Comparison of ENCODE assay signal across 8 mouse cellular contexts in genomic region chr15:12549271-12549918, GRCm38 (mm10).
DNase-seq lines count a peak whose midpoint lies in the region; ATAC-seq and TF ChIP-seq lines count a peak whose summit lies in the region.

No protein-coding gene starts in this region.

- H3K4me2 ChIP-seq in forebrain, embryonic 13.5 days = peak overlapping the region; percentile 90
- H3K4me2 ChIP-seq in hindbrain, embryonic 12.5 days (replicated peaks) = peak overlapping the region; percentile 97
- peak overlapping the region; percentile 99 for H3K4me2 ChIP-seq in midbrain, embryonic 15.5 days

- TF ChIP-seq EP300 in ES-Bruce4 (IDR thresholded peaks at IDR 0.05; ENCODE audit: insufficient read depth, low read depth, low read length) = 0 out of 2 replicates have a peak, but pooled peaks have one; percentile 34

- H3K27me3 ChIP-seq in ES-Bruce4 (ENCODE audit: control insufficient read depth, insufficient read depth, low read length, poor library complexity, severe bottlenecking) = no peaks in the 10 kb centered on the region
- peaks cover 14% of the 10 kb centered on the region for H3K27me3 ChIP-seq in forebrain, embryonic 13.5 days
- 0 out of 2 replicates have a peak, but pooled peaks cover 6% of the 10 kb centered on the region for H3K27me3 ChIP-seq in hindbrain, embryonic 12.5 days
- H3K27me3 ChIP-seq in midbrain, embryonic 15.5 days (replicated peaks) = peaks cover 3% of the 10 kb centered on the region; the same call in 1 of the 2 replicates

- peak; percentile 74 for ATAC-seq in forebrain, embryonic 13.5 days
- peak; percentile 65 for ATAC-seq in hindbrain, embryonic 12.5 days (ENCODE audit: low FRiP score)
- ATAC-seq in midbrain, embryonic 15.5 days (replicated peaks) = peak; percentile 55; the same call in 1 of the 2 replicates

- no peaks in the 10 kb centered on the region for H3K36me3 ChIP-seq in ES-Bruce4 (ENCODE audit: control insufficient read depth, insufficient read depth, low read length, poor library complexity, severe bottlenecking)
- no peaks in the 10 kb centered on the region for H3K36me3 ChIP-seq in forebrain, embryonic 13.5 days (ENCODE audit: poor library complexity, severe bottlenecking)
- H3K36me3 ChIP-seq in hindbrain, embryonic 12.5 days = no peaks in the 10 kb centered on the region
- no peaks in the 10 kb centered on the region for H3K36me3 ChIP-seq in midbrain, embryonic 15.5 days (replicated peaks)

- TF ChIP-seq POLR2A in ES-Bruce4 (IDR thresholded peaks at IDR 0.05; ENCODE audit: insufficient read depth, low read length) = no peak
- no peak for TF ChIP-seq POLR2A in bone marrow, adult 2 months (IDR thresholded peaks at IDR 0.05; ENCODE audit: borderline replicate concordance, control insufficient read depth, low read depth, low read length)

- DNase-seq in liver = peak; percentile 21
- DNase-seq in urinary bladder, postnatal 36 days (ENCODE audit: low spot score in 2 of 2) = peak; percentile 40 to 48
- no peak for DNase-seq in right cerebral cortex, postnatal 14 days

- H3K27ac ChIP-seq in ES-Bruce4 (ENCODE audit: insufficient read depth, low read length) = peak overlapping the region; percentile 74
- H3K27ac ChIP-seq in bone marrow, adult 2 months (ENCODE audit: control insufficient read depth, insufficient read depth, low read depth, low read length, poor library complexity) = no peak overlapping the region
- no peak overlapping the region for H3K27ac ChIP-seq in forebrain, embryonic 13.5 days
- no peak overlapping the region for H3K27ac ChIP-seq in hindbrain, embryonic 12.5 days
- peak overlapping the region; percentile 45; the same call in 1 of the 2 replicates for H3K27ac ChIP-seq in midbrain, embryonic 15.5 days

- H3K9ac ChIP-seq in ES-Bruce4 (ENCODE audit: low read depth, poor library complexity, severe bottlenecking) = peak overlapping the region; percentile 34; the same call in 1 of the 2 replicates
- H3K9ac ChIP-seq in forebrain, embryonic 13.5 days = peak overlapping the region; percentile 64
- H3K9ac ChIP-seq in hindbrain, embryonic 12.5 days = peak overlapping the region; percentile 63
- H3K9ac ChIP-seq in midbrain, embryonic 15.5 days = peak overlapping the region; percentile 57

- no peak for TF ChIP-seq CTCF in ES-Bruce4 (IDR thresholded peaks at IDR 0.05; ENCODE audit: low read depth, low read length)
- TF ChIP-seq CTCF in bone marrow, adult 2 months (IDR thresholded peaks at IDR 0.05; ENCODE audit: control insufficient read depth, insufficient read depth, low read length) = no peak

- H3K4me1 ChIP-seq in ES-Bruce4 (ENCODE audit: control insufficient read depth, insufficient read depth, low read length) = peaks cover 2% of the 10 kb centered on the region
- no peaks in the 10 kb centered on the region for H3K4me1 ChIP-seq in bone marrow, adult 2 months (ENCODE audit: control insufficient read depth, insufficient read depth, low read length)
- H3K4me1 ChIP-seq in forebrain, embryonic 13.5 days = peaks cover 24% of the 10 kb centered on the region
- peaks cover 12% of the 10 kb centered on the region for H3K4me1 ChIP-seq in hindbrain, embryonic 12.5 days
- H3K4me1 ChIP-seq in midbrain, embryonic 15.5 days = peaks cover 28% of the 10 kb centered on the region

- H3K9me3 ChIP-seq in ES-Bruce4 (replicated peaks; ENCODE audit: control insufficient read depth, insufficient read depth, low read length, poor library complexity, severe bottlenecking) = no peaks in the 10 kb centered on the region
- no peaks in the 10 kb centered on the region for H3K9me3 ChIP-seq in forebrain, embryonic 13.5 days (replicated peaks)
- H3K9me3 ChIP-seq in hindbrain, embryonic 12.5 days (replicated peaks) = no peaks in the 10 kb centered on the region
- no peaks in the 10 kb centered on the region for H3K9me3 ChIP-seq in midbrain, embryonic 15.5 days

- WGBS in bone marrow, adult 2 months = under 1% methylated on average over 28 of the region's 28 CpGs
- under 1% methylated on average over 28 of the region's 28 CpGs for WGBS in forebrain, embryonic 13.5 days
- 0% methylated on average over 28 of the region's 28 CpGs for WGBS in hindbrain, embryonic 12.5 days
- under 1% methylated on average over 28 of the region's 28 CpGs for WGBS in midbrain, embryonic 15.5 days

- peak overlapping the region; percentile 55 for H3K4me3 ChIP-seq in ES-Bruce4 (ENCODE audit: low read depth, low read length)
- H3K4me3 ChIP-seq in bone marrow, adult 2 months (replicated peaks; ENCODE audit: control insufficient read depth, low read depth, low read length) = peak overlapping the region; percentile 43
- H3K4me3 ChIP-seq in forebrain, embryonic 13.5 days = peak overlapping the region; percentile 46
- peak overlapping the region; percentile 44 for H3K4me3 ChIP-seq in hindbrain, embryonic 12.5 days
- H3K4me3 ChIP-seq in midbrain, embryonic 15.5 days = peak overlapping the region; percentile 47

Comparison
In these comparisons a context has a peak if more than half of its experiments do, and no peak if none do; other contexts are left out.
1. H3K27ac ChIP-seq: peak in ES-Bruce4 (single experiment) and midbrain, embryonic 15.5 days (single experiment); none in bone marrow, adult 2 months (single experiment), forebrain, embryonic 13.5 days (single experiment) and hindbrain, embryonic 12.5 days (single experiment).
2. Peak in every context shown above with its lines, with median percentiles within 50 percentile points of each other: H3K4me3 ChIP-seq, H3K9ac ChIP-seq, ATAC-seq and H3K4me2 ChIP-seq.